Mouse (Mus musculus): Measurements from ENCODE around the gene Rgl1.

Rgl1 gene

DNA sequence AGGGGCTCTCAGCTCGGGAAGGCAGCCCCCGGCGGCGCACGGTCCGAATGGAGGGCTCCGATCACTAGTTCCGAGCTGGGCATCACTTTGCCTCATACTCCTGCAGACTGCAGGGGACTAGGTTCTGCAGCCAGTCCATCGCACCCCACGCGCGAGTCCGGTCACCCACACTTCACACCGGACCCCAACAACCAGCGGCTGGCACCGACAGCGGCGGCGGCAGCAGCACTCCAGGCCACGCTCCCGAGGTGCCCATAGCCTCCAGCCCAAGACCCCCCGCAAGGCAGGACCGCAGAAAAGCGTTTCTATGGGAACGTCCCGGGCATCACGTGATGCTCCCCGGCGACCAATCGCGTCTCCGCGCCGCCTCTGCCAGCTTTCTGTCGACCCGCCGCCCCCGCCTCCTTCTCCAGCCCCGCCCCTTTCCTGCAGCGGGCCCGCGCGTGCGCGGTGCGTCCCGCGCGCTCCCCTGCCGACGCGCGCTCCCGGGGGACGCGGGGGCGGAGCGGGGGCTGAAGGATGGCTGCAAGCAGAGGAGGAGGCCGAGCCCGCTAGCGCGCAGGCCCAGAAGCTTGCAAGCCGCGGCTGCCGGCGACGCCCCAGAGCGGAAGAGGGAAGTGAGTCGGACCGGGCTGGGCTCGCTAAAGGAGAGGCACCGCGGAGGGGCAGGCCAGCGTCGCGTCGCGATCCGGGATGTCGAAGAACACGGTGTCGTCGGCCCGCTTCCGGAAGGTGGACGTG lies at the start of gene Rgl1, which contains the start of gene Arpc5:
Gene Rgl1 (minus strand): TSS at position 320 of the 741 bp plus-strand sequence.
Gene Arpc5 (plus strand): TSS at position 511 of the 741 bp plus-strand sequence.
- in situ Hi-C loops (cut with MboI; ENCODE audit: low pct_unique_long_range_greater_than_20kb in 1 of 2, low sequenced_read_pairs in 2 of 2, unreplicated experiment in 1 of 2) = no loop called here

DNA sequence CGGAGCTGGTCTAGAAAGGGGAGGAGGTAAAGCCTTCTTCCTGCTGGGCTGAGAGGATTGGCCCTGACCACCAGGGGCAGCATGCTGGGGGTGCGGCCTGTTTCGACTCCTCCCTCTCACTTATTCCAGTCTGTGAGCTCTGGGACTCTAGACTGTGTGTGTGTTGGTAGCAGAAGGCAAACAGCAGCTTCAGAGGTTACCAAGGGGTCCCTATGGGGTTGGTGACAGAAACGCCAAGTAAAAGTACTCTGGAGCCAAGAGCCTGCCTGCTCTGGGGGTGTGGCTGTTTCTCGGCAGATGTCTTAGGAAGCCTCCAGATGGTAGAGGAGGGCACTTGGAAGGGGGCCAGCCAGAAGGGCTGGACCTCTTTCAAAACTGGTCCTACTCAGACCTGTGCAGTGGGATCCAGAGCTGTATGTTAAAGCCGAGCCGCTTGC lies 49.1 kb upstream of the Rgl1 start:
- in situ Hi-C loops (cut with MboI; ENCODE audit: low pct_unique_long_range_greater_than_20kb in 1 of 2, low sequenced_read_pairs in 2 of 2, unreplicated experiment in 1 of 2) = no loop called here

DNA sequence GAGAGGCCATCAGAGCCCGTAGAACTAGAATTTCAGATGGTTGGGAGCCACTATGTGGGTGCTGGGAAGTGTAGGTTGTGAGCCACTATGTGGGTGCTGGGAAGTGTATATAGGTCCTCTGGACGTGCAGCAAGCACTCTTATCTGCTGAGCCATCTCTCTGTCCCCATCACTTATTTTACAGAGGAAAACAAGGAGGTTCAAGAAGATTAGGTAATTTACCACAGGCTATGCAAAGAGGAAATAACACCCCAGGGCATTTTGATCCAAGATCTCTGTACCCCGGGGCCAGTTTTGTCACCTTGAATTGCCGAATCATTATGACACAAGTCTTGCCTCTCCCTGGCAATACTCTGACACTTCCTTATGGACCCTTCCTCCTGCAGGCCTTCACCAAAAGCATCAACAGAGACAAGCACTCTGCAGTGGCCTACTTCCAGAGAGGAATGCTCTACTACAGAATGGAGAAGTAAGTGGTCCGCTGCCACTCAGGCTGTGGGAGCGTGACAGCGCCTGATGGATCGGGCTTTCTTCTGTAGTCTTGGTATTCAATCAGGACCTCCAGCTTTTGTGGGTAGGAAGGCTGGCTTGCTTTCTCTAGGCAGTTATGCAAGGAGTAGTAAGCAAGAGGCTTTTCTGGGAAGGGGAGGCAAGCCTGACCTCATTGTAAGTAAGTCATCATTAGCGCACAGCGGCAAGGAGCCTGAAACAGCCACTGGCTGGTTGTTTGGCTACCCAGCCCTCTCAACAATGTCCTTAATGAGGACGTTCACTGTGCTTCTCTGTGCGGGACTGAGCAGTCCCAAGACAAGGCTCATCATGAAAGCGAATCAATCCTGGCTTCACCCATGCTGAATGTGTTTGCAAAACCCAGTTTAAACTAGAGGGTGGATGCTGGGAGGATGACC lies 44.6 kb upstream of the Rgl1 start:
- in situ Hi-C loops (cut with MboI; ENCODE audit: low pct_unique_long_range_greater_than_20kb in 1 of 2, low sequenced_read_pairs in 2 of 2, unreplicated experiment in 1 of 2) = no loop called here

DNA sequence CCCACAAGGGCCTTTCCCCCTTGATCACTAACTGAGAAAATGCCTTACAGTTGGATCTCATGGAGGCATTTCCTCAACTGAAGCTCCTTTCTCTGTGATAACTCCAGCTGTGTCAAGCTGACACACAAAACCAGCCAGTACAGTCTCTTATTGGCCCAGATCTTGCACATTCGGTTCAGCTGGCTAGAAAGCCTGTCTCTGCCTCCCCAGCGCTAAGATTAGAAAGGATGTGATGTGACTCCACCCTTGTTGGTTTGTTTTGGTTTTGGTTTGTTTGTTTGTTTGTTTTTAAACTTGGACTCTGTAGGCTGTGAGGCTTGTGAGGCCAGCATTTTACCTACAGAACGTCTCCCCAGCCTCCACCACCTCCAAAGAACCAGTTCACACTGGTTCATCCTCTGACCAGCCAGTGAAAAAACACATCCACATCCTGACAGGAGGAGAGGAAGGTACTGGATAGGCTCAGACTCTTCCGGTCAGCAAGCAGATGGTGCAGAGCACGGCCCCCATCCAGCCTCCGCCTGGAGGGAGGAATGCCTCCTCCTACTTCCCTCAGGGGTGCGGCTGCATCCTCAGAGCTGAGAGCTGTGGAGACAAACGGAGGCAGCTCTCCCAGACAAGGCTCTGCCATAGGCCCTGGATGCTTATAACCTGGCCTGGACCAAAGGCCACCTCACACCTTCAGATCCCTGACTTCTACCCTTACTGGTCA lies 43.5 kb upstream of the Rgl1 start:
- in situ Hi-C loops (cut with MboI; ENCODE audit: low pct_unique_long_range_greater_than_20kb in 1 of 2, low sequenced_read_pairs in 2 of 2, unreplicated experiment in 1 of 2) = no loop called here

DNA sequence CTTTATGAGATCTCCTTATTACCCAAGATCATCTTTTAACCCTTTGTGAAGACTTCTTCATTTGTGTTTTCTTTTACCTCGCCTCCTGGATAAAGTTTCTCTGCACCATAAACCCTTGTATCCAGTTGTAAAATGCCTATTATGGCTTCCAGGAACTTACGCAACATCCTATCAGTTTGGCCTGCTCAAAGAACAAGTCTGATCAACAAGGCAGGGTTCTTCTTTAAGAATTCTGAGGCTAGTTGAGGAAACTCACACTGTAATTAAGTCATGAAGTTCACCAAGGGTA lies 42.2 kb upstream of the Rgl1 start:
- in situ Hi-C loops (cut with MboI; ENCODE audit: low pct_unique_long_range_greater_than_20kb in 1 of 2, low sequenced_read_pairs in 2 of 2, unreplicated experiment in 1 of 2) = no loop called here

DNA sequence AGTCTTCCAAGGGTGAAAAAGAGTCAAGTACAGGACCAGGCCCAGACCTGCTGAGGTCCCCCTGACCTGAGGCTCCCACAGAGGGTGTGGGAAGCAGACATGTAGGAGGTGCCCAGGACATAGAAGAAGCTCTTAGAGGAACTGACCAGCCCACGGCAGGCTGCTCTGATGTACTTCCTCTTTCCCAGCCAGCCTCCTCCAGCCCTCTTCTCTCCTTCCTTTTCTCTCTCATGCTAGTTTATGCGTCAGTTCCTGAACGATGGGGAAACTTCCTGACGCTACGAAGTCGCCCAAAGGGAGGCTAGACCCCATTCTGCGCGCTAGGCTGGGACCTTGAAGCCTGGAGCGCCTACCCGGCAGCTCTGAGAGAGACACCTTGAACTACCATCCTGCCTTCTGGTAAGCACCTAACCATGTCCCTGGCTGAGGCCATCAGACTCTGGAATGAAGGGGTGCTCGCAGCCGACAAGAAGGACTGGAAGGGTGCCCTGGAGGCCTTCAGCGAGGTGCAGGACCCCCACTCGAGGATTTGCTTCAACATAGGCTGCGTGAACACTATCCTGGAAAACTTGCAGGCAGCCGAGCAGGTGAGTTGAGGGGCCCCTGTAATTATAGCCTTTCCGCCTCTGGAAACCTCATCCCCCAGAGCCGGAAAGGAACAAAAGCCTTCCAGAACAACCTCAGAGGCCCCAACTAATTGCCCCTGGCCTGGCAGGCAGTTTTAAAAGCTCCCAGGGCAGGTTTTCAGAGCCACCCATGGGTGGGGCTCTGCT lies 41.7 kb upstream of the Rgl1 start:
- in situ Hi-C loops (cut with MboI; ENCODE audit: low pct_unique_long_range_greater_than_20kb in 1 of 2, low sequenced_read_pairs in 2 of 2, unreplicated experiment in 1 of 2) = no loop called here

DNA sequence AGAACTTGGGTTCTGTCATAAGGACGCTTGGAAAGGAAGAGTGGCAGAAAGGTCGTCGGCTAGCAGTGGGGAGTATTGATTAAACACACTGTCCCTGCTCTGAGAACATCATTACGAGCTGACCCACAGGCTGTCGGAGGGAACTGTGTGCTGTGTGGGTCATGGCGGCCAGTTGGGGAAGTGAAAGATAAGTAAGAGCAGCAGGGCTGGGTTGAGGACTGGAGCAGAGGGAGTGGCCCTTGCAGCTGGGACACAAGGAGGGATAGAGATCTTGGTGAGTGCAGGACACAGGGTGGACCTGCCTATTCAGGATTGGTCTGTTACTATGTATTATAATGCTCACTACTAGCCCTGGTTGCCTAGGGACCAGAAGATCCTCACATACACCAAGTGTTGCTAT lies 38.8 kb upstream of the Rgl1 start:
- in situ Hi-C loops (cut with MboI; ENCODE audit: low pct_unique_long_range_greater_than_20kb in 1 of 2, low sequenced_read_pairs in 2 of 2, unreplicated experiment in 1 of 2) = no loop called here

DNA sequence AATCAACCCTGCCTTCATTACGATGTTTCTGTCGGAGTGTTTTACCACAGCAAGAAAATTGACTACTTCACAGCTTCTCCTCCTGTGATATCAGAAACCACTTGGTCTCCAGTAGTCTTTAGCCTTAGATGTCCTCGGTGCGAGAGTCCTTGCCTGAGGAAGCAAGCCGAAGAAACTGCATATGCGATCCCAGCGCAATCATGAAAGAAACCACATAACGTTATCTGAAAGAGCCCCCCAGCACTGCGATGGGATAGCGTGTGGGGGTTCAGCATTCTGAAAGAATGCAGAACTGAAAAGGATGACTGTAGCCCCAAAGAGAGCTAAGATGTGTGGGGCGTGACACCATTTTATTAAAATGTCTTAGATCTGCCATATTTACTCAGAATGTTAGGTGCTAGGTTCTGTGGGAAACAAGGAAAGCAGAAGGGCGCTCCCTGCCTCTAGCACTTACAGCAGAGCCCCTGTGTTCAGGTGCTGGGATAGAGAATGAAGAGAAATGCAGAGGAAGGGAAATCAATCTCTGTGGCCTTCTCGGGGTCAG lies 34.6 kb upstream of the Rgl1 start:
- in situ Hi-C loops (cut with MboI; ENCODE audit: low pct_unique_long_range_greater_than_20kb in 1 of 2, low sequenced_read_pairs in 2 of 2, unreplicated experiment in 1 of 2) = no loop called here

DNA sequence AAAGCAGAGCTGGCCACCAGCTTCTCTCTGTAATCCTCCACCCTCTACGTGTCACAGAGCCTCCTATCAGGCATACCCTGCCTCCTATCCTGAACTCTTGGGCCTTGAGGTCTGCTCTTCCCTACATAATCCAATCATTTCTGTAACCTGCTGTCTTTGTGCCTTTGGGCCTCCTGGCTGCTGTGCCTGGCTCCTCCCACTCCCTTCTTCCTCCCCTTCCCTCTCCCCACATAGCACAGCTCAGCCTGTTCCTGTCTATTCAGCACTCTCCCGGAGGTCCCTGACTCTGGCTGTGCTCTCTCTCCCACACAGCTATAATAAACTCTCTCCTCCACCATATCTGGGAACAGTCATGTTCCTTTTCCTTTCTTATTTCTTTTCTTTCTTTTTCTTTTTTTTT lies 33.7 kb upstream of the Rgl1 start, which contains the start of gene Ncf2:
Gene Ncf2 (plus strand): TSS at position 298 of the 400 bp plus-strand sequence.
- in situ Hi-C loops (cut with MboI; ENCODE audit: low pct_unique_long_range_greater_than_20kb in 1 of 2, low sequenced_read_pairs in 2 of 2, unreplicated experiment in 1 of 2) = loop anchor here in 1 of 2 experiments (25.0 kb wide), 2 partner anchors 237 to 587 kb away; no protein-coding TSS in a partner anchor

DNA sequence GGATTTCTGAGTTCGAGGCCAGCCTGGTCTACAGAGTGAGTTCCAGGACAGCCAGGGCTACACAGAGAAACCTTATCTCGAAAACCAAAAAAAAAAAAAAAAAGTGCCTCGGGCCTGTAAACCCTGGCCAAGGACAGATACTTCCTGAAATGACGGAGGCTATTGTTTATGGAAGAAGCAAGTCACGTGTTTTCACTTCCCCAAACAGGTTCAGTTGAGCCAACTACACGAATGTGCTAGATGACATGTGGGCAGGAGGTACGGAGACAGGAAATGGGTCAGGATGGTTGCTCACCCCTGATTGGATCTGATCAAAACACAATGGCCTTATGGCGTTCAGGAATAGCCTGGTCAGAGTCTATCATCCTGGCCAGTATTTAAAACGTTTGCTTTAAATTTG lies 32.0 kb upstream of the Rgl1 start:
- in situ Hi-C loops (cut with MboI; ENCODE audit: low pct_unique_long_range_greater_than_20kb in 1 of 2, low sequenced_read_pairs in 2 of 2, unreplicated experiment in 1 of 2) = loop anchor here in 1 of 2 experiments (25.0 kb wide), 2 partner anchors 239 to 589 kb away; no protein-coding TSS in a partner anchor

DNA sequence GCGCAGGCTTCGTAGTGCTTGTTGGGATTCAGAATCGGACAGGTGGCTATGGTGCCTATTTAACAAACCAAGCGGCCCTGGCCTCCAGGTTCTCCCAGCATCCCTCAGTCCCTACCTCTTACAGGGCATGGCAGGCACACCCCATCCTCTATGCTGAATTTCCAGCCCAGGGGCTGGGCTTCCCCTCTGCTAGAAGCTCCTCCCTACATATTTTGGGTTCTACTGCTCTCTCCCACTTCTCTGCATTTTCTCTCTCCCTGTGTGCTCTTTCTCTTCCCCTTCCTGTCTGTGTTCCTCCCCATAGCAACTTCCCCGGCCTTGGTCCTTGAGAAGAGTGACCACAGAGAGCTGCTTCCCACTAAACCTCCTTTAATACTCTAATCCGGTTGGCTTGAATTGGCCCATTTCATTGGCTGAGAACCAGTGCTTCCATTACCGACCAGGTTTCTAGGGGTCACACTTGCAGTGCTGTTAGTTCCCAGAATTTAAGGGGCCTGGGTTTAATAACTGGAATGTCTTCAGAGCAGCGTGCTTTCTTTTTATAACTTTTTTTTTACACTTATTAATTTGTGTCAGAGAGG lies 30.6 kb upstream of the Rgl1 start:
- in situ Hi-C loops (cut with MboI; ENCODE audit: low pct_unique_long_range_greater_than_20kb in 1 of 2, low sequenced_read_pairs in 2 of 2, unreplicated experiment in 1 of 2) = loop anchor here in 1 of 2 experiments (25.0 kb wide), 2 partner anchors 241 to 591 kb away; no protein-coding TSS in a partner anchor

DNA sequence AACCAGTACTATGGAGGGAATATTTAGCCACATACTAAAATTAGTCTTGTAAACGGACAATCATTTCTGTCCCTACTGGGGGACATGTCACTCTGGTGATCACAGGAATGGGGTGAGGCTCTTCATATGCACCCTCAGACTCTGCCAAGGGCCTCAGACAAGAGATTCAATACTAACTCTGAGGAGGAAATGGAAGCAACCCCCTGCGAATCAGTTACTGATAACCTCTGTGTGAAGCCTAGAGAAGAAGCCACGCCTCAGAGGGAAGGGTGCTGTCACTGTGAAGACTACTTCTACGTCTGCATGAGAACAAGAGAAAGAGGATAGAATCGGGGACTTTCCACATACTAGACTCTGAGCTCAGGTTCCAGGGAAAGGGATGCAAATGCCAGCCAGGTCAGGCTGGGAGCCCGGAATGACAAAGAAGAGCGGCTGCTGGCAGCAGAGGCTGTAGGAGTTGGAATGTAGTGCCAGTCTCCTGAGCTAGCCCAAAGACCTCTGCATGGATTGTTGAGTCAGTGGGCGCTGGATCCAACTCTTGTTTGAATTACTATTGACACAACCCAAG lies 29.6 kb upstream of the Rgl1 start:
- in situ Hi-C loops (cut with MboI; ENCODE audit: low pct_unique_long_range_greater_than_20kb in 1 of 2, low sequenced_read_pairs in 2 of 2, unreplicated experiment in 1 of 2) = loop anchor here in 1 of 2 experiments (25.0 kb wide), 2 partner anchors 242 to 592 kb away; no protein-coding TSS in a partner anchor

DNA sequence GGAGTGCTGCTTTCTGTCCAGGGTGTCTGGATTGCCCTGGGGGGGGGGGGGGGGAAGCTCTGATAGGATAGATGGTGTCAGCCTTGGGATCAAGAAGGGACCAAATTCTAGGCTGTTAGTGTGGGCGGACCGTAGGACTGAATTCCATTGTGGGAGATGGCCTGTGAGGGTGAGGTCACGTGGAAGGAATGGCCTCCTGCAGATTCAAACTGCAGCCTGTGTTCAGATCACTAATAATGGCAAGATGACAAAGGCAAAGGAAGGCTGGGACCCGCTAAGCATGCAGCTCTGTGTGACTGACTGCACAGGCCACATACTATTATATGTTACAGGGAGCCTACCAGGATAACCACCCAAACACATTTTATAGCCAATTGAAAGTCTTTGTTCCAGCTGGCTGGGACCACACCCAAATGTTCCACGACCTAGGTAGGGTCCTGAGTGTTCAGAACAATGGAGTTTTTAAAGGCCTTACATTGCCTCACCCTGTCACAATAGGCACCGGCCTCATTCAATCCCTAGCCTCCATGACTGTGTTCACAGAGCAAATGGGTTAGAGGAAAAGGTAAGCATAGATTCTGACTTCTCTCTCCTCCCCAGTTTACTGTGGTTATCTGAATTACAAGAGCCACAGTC lies 27.5 kb upstream of the Rgl1 start:
- in situ Hi-C loops (cut with MboI; ENCODE audit: low pct_unique_long_range_greater_than_20kb in 1 of 2, low sequenced_read_pairs in 2 of 2, unreplicated experiment in 1 of 2) = loop anchor here (5.0 to 25.0 kb wide), 4 partner anchors 34 to 594 kb away; no protein-coding TSS in a partner anchor

DNA sequence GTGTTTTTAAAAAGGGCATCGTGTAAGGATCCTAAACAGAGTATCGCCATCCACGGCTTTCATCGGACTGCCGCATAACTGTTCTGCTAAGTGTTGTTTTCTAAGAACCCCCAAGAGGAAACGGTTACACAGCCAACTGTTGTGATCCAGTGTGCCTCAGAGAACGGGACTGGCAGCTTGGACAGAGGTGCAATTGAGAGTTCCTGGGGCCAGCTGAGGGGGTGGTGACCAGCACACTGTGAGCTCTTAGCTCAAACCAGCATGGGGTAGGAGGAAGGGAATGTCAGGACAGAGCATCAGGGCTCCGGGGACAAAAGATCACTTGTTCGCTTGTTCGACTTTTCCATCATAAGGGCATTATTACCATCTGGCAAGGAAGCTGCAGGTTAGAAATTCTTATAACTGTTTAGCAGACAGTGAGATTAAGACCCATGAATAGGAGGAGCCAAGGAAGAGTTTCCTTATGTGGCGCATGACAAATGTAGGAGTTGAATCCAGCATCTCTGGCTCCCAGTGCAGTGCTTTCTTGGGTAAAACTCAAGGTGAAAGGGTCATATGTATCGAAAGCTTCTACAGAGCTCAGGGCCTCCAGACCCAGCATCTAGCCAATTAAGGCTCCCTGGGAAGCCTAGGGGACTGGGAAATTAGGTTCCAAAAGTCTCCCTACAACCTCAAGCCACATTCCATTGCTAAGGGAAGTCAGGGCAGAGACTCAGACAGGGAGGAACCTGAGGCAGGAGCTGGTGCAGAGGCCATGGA lies 26.8 kb upstream of the Rgl1 start:
- in situ Hi-C loops (cut with MboI; ENCODE audit: low pct_unique_long_range_greater_than_20kb in 1 of 2, low sequenced_read_pairs in 2 of 2, unreplicated experiment in 1 of 2) = loop anchor here (5.0 to 25.0 kb wide), 4 partner anchors 34 to 594 kb away; no protein-coding TSS in a partner anchor

DNA sequence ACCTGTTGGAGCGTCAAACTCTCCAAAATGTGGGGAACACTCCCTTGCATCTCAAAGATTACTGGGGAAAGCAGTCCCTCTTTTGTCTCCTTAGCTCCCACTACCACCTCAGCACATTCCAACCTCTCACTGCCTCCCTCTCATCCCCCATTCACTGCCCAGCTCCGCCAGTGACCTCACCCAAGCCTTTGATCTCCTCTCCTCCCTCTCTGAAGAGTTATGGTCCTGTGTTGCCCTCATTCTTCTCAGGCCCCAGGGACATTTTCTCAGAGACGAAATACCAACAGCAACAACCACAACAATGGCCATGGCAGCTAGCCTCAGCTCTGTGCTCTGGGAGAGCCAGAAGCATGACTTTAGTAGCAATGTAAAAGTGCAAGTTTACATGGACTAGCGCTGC lies 25.1 kb upstream of the Rgl1 start:
- in situ Hi-C loops (cut with MboI; ENCODE audit: low pct_unique_long_range_greater_than_20kb in 1 of 2, low sequenced_read_pairs in 2 of 2, unreplicated experiment in 1 of 2) = loop anchor here (5.0 to 25.0 kb wide), 4 partner anchors 36 to 596 kb away; no protein-coding TSS in a partner anchor

DNA sequence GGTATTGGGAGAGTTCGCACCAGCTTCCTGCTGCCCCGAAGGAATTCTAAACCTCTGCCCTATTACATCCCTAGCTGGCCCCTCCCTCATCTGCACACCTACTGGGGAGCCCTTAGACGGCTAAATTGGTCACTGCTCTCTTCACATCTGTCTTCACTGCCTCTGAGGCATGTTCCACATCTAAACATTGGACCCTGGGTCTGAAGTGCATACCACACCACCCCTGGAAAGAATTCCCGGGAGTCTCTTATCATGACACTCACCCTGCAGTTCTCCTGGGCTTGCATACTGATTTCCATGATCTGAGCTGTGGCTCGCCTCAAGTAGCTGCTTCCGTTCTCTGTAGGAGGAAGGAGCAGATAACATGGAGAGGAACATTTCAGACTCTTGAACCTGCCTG lies 24.7 kb upstream of the Rgl1 start:
- in situ Hi-C loops (cut with MboI; ENCODE audit: low pct_unique_long_range_greater_than_20kb in 1 of 2, low sequenced_read_pairs in 2 of 2, unreplicated experiment in 1 of 2) = loop anchor here (5.0 to 25.0 kb wide), 4 partner anchors 36 to 596 kb away; no protein-coding TSS in a partner anchor
